Mouse (Mus musculus) urinary bladder, postnatal 14 days (tissue): ENCODE measurements around the gene Jtb.
A peak's percentile ranks its signal among the peaks of the same experiment; 100 is the strongest.

Source experiments
- DNase-seq: peaks from one replicate; pipeline ENCODE4 v3.0.0; 2021; ENCODE audit warnings: low spot score

The Jtb gene

GRCm38 (mm10) chr3:90231507-90232333 lies at the start of gene Jtb:
TSS of gene Jtb (plus strand) at chr3:90231597.
- peak; percentile 94 for DNase-seq

DNA sequence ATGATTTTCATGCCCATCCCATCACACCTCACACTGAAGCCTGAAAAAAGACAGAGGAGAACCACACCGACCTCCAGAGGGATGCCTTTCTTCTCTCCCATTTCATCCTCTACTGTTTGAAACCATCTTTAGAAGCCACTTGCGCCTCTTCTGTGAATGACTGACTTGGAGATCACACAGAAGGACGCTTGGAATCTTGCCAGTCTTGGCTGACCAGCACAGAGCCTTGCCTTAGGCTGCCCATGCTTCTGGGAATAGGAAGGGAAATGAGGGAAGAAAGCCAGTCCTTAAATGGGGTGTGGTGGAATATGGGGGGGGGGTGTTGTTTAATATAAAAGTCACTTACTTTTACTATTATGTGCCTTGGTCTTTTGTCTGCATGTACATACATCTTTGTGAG lies 47.8 kb upstream of the Jtb start:
- no peak for DNase-seq

- no peak for DNase-seq
Observed at GRCm38 (mm10) chr3:90190859-90191510, 40.4 kb upstream of the Jtb start.

GRCm38 (mm10) chr3:90194759-90195158 lies 36.6 kb upstream of the Jtb start:
- DNase-seq: no peak

- no peak for DNase-seq
Observed at GRCm38 (mm10) chr3:90195644-90196043, 35.8 kb upstream of the Jtb start.

DNA sequence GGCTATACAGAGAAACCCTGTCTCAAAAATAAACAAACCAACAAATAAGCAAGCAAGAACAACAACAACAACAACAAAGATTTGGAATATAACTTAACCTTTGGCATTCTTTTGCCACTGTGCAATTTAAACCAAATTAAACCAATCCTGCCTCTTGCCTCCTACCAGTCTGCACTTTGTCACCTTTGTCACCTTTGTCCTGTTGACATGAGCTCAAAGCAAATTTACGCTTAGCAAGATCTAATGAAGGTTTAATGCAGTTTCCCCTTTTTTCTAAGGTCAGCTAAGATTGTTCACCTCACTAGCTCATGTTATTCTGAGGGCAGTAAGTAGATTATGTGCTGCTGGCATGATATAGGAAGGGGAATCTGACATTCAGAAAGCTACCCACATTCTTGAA lies 33.8 kb upstream of the Jtb start:
- DNase-seq: no peak

GRCm38 (mm10) chr3:90202884-90203283 lies 28.5 kb upstream of the Jtb start:
- no peak for DNase-seq

- no peak for DNase-seq
Observed at GRCm38 (mm10) chr3:90203619-90204018, 27.8 kb upstream of the Jtb start.

GRCm38 (mm10) chr3:90204582-90204981 lies 26.8 kb upstream of the Jtb start:
- DNase-seq: no peak

GRCm38 (mm10) chr3:90208662-90209061 lies 22.7 kb upstream of the Jtb start:
- DNase-seq: no peak

DNA sequence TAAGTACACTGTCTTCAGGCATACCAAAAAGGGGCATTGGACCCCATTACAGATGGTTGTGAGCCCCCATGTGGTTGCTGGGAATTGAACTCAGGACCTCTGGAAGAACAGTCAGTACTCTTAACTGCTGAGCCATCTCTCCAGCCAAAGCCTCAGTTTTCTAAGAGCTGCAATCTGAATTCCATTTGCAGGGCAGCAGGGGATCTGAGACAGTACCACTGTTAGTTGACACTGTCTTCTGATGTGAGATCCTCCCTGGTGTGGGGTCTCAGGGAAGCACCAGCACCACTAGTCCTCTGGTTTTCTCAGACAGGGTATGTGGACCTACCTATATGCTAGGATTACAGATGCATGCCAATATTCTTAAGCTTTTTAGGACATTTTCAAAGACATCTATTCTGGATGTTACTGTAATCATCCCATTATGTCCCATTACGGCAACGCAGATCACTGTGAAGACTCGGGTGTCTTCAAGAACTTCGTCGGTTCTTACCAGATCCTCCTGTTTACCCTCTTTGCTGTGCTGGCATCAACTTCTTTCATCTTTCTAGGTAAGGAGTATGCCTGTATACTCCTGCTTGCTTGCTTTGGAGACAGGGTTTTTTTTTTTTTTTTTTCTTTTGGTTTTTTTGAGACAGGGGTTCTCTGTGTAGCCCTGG lies 21.4 kb upstream of the Jtb start:
- no peak for DNase-seq

GRCm38 (mm10) chr3:90211475-90212398 lies 19.7 kb upstream of the Jtb start:
- no peak for DNase-seq

- DNase-seq: no peak
Observed at GRCm38 (mm10) chr3:90212723-90213122, 18.7 kb upstream of the Jtb start.

- DNase-seq: peak; percentile 86
Observed at GRCm38 (mm10) chr3:90213377-90213866, 18.0 kb upstream of the Jtb start, which contains the start of the genes Rps27 and Rab13. TSS of gene Rps27 (minus strand) at chr3:90213651. TSS of gene Rab13 (plus strand) at chr3:90213695.

DNA sequence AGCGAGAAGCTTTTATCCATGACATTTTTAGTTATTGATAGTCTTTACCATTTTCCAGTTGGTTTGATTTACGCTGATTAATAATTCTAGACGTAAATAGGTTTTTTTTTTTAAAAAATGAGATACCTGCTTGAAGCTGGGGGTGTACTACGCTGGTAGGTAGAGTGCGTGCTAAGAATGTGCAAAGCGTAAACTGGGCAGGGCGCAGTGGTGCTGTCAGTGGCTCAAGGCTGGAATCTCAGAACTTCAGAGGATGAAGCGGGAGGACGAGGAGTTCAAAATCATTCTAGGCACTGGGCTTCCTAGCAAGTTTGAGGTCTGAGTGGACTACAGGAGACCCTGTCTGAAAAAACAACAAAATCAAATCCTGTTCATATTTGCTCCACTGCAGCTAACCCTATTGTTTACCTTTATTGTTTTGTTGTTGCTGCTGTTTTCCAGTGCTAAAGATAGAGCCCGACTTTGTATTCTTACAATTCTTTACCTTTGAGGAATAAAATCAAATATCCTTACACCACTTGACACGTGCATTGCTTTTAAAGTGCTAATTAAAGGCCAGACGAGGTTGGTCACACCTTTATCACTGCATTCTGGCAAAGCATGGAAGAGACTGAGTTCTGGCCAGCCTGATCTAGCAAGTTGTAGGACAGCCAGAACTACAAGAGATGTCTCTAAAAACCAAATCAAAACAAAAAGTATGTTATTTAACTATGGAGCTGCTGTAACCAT lies 17.3 kb upstream of the Jtb start:
- DNase-seq: peak; percentile 18

DNA sequence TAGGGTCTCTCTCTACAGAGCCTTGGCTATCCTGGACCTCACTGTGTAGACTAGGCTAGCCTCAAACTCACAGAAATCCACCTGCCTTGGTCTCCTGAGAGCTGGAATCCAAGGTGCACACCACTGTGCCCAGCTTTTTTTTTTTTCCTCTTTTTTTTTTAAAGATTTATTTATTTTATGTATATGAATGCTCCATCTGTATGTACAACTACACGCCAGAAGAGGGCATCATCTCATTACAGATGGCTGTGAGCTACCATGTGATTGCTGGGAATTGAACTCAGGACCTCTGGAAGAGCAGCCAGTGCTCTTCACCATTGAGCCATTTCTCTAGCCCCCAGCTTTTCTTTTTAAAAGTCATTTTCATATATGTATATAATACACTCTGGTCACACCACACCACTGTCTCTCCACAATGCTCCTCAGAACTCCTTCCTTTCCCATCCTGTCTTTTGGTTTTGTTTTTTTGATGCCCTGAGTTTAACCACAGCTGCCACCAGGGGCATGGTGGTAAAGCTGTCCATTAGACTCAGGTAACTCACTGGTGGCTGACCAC lies 15.5 kb upstream of the Jtb start:
- DNase-seq: no peak

GRCm38 (mm10) chr3:90220088-90220487 lies 11.3 kb upstream of the Jtb start:
- peak; percentile 47 for DNase-seq

GRCm38 (mm10) chr3:90220531-90220951 lies 10.9 kb upstream of the Jtb start:
- DNase-seq: peak; percentile 84

- no peak for DNase-seq
Observed at GRCm38 (mm10) chr3:90221123-90221522, 10.3 kb upstream of the Jtb start.

DNA sequence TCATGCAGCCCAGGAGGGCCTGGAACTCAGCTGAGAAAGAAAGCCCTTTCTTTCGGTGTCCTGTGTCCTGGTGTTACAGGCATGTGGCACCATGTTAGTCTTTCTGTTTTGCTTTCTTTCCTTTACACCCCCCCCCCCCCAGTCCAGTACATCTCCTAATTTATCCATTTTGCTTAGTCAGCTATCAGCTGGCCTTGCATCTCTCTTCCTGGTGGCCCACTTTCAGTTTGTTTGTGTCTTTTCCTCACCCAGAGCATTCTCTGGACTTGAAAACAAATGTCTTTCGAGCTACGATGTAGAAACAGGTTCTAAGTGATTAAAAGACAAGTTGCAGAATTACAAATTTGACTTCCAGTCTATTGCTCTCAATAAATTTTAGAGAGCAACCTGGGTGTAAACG lies 8.9 kb upstream of the Jtb start:
- no peak for DNase-seq

DNA sequence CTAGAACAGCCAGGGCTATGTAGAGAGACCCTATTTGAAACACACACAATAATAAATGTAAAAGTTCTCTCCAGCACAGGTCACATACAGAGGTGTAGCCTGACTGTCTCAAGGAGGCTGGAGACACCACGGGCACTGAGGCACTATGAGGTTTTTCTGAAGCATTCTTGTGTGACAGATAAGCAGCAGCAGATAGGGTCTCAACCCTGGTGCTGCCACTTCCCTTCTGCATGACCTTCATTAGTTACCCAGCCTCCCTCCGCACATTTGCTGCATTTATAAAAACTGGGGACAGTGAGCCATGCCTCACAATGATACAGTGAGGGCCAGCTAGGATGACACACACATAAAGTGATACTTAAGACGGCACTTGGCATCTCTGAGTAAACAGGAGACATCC lies 8.5 kb upstream of the Jtb start:
- DNase-seq: no peak
